Mouse (Mus musculus): ENCODE results near the gene Traf1. TPM values are rescaled to one million over a fixed set of nuclear protein-coding genes. Genes with fewer than 3 reads are reported as not detected.

The Traf1 gene
- polyA plus RNA-seq, 1 experiment: 2.0 TPM

GRCm38 (mm10) chr2:34948622-34949021 is 12.9 kb downstream of the Traf1 start:
- Histone ChIP-seq H3K27ac (ENCODE audit: insufficient read depth, low read length) (no peak overlapping the region), H3K4me1 (ENCODE audit: control insufficient read depth, insufficient read depth, low read length) (no peaks in the 10 kb centered on the region), H3K4me3 (ENCODE audit: insufficient read depth, low read length) (no peak overlapping the region)
- TF ChIP-seq CTCF (IDR thresholded peaks at IDR 0.05; ENCODE audit: borderline replicate concordance, insufficient read depth, low read length) (no peak), POLR2A (IDR thresholded peaks at IDR 0.05; ENCODE audit: low read depth, low read length) (no peak)

GRCm38 (mm10) chr2:34946046-34946445 is 15.5 kb downstream of the Traf1 start:
- Histone ChIP-seq H3K4me1 (ENCODE audit: control insufficient read depth, insufficient read depth, low read length) (no peaks in the 10 kb centered on the region), H3K4me3 (ENCODE audit: insufficient read depth, low read length) (no peak overlapping the region), H3K27ac (ENCODE audit: insufficient read depth, low read length) (no peak overlapping the region)
- TF ChIP-seq POLR2A (IDR thresholded peaks at IDR 0.05; ENCODE audit: low read depth, low read length): no peak
- no peak for TF ChIP-seq CTCF (IDR thresholded peaks at IDR 0.05; ENCODE audit: borderline replicate concordance, insufficient read depth, low read length)

- Histone ChIP-seq H3K4me3 (ENCODE audit: insufficient read depth, low read length) (no peak overlapping the region), H3K4me1 (ENCODE audit: control insufficient read depth, insufficient read depth, low read length) (no peaks in the 10 kb centered on the region), H3K27ac (ENCODE audit: insufficient read depth, low read length) (no peak overlapping the region)
- no peak for TF ChIP-seq POLR2A (IDR thresholded peaks at IDR 0.05; ENCODE audit: low read depth, low read length)
- no peak for TF ChIP-seq CTCF (IDR thresholded peaks at IDR 0.05; ENCODE audit: borderline replicate concordance, insufficient read depth, low read length)
Measured at GRCm38 (mm10) chr2:34945580-34945979, 16.0 kb downstream of the Traf1 start.

GRCm38 (mm10) chr2:34944761-34945160 is 16.8 kb downstream of the Traf1 start:
- Histone ChIP-seq H3K27ac (ENCODE audit: insufficient read depth, low read length) (no peak overlapping the region), H3K4me1 (ENCODE audit: control insufficient read depth, insufficient read depth, low read length) (no peaks in the 10 kb centered on the region), H3K4me3 (ENCODE audit: insufficient read depth, low read length) (no peak overlapping the region)
- TF ChIP-seq CTCF (IDR thresholded peaks at IDR 0.05; ENCODE audit: borderline replicate concordance, insufficient read depth, low read length) (no peak), POLR2A (IDR thresholded peaks at IDR 0.05; ENCODE audit: low read depth, low read length) (no peak)

- Histone ChIP-seq H3K27ac (ENCODE audit: insufficient read depth, low read length) (no peak overlapping the region), H3K4me1 (ENCODE audit: control insufficient read depth, insufficient read depth, low read length) (no peaks in the 10 kb centered on the region), H3K4me3 (ENCODE audit: insufficient read depth, low read length) (no peak overlapping the region)
- TF ChIP-seq CTCF (IDR thresholded peaks at IDR 0.05; ENCODE audit: borderline replicate concordance, insufficient read depth, low read length): no peak
- no peak for TF ChIP-seq POLR2A (IDR thresholded peaks at IDR 0.05; ENCODE audit: low read depth, low read length)
Measured at GRCm38 (mm10) chr2:34943556-34944120, 17.9 kb downstream of the Traf1 start.

GRCm38 (mm10) chr2:34941061-34941675 is 20.4 kb downstream of the Traf1 start:
- TF ChIP-seq POLR2A (IDR thresholded peaks at IDR 0.05; ENCODE audit: low read depth, low read length): no peak
- TF ChIP-seq CTCF (IDR thresholded peaks at IDR 0.05; ENCODE audit: borderline replicate concordance, insufficient read depth, low read length): no peak
- Histone ChIP-seq H3K4me1 (ENCODE audit: control insufficient read depth, insufficient read depth, low read length) (no peaks in the 10 kb centered on the region), H3K27ac (ENCODE audit: insufficient read depth, low read length) (no peak overlapping the region), H3K4me3 (ENCODE audit: insufficient read depth, low read length) (no peak overlapping the region)

GRCm38 (mm10) chr2:34940246-34940645 is 21.3 kb downstream of the Traf1 start:
- no peak for TF ChIP-seq CTCF (IDR thresholded peaks at IDR 0.05; ENCODE audit: borderline replicate concordance, insufficient read depth, low read length)
- Histone ChIP-seq H3K4me3 (ENCODE audit: insufficient read depth, low read length) (no peak overlapping the region), H3K27ac (ENCODE audit: insufficient read depth, low read length) (no peak overlapping the region), H3K4me1 (ENCODE audit: control insufficient read depth, insufficient read depth, low read length) (no peaks in the 10 kb centered on the region)

- Histone ChIP-seq H3K4me1 (ENCODE audit: control insufficient read depth, insufficient read depth, low read length) (no peaks in the 10 kb centered on the region), H3K27ac (ENCODE audit: insufficient read depth, low read length) (no peak overlapping the region), H3K4me3 (ENCODE audit: insufficient read depth, low read length) (no peak overlapping the region)
- TF ChIP-seq POLR2A (IDR thresholded peaks at IDR 0.05; ENCODE audit: low read depth, low read length) (no peak), CTCF (IDR thresholded peaks at IDR 0.05; ENCODE audit: borderline replicate concordance, insufficient read depth, low read length) (no peak)
Measured at GRCm38 (mm10) chr2:34938269-34939208, 23.0 kb downstream of the Traf1 start.

- no peaks in the 10 kb centered on the region for H3K4me1 ChIP-seq (ENCODE audit: control insufficient read depth, insufficient read depth, low read length)
- TF ChIP-seq CTCF (IDR thresholded peaks at IDR 0.05; ENCODE audit: borderline replicate concordance, insufficient read depth, low read length) (no peak), POLR2A (IDR thresholded peaks at IDR 0.05; ENCODE audit: low read depth, low read length) (no peak)
- no peak overlapping the region for H3K27ac ChIP-seq (ENCODE audit: insufficient read depth, low read length)
- no peak overlapping the region for H3K4me3 ChIP-seq (ENCODE audit: insufficient read depth, low read length)
Measured at GRCm38 (mm10) chr2:34937460-34937859, 24.1 kb downstream of the Traf1 start.

- TF ChIP-seq POLR2A (IDR thresholded peaks at IDR 0.05; ENCODE audit: low read depth, low read length): no peak
- no peak for TF ChIP-seq CTCF (IDR thresholded peaks at IDR 0.05; ENCODE audit: borderline replicate concordance, insufficient read depth, low read length)
- Histone ChIP-seq H3K4me1 (ENCODE audit: control insufficient read depth, insufficient read depth, low read length) (no peaks in the 10 kb centered on the region), H3K27ac (ENCODE audit: insufficient read depth, low read length) (no peak overlapping the region), H3K4me3 (ENCODE audit: insufficient read depth, low read length) (no peak overlapping the region)
Measured at GRCm38 (mm10) chr2:34927320-34927719, 34.3 kb downstream of the Traf1 start.
